Mouse (Mus musculus): Measurements from ENCODE around the gene Sdk1. TPM values are rescaled to one million over a fixed set of nuclear protein-coding genes. Genes with fewer than 3 reads are reported as not detected.

Sdk1 gene
- total and polyA plus RNA-seq, 2 experiments from 2014 or later, result 0.59 to 8.4 TPM

- no peak overlapping the region for H3K9ac ChIP-seq (replicated peaks; ENCODE audit: low read depth, low read length)
- no peaks in the 10 kb centered on the region for H3K4me1 ChIP-seq (ENCODE audit: control insufficient read depth, insufficient read depth)
- 87% methylated on average over 3 of the region's 3 CpGs for WGBS
- H3K4me2 ChIP-seq (ENCODE audit: low read depth, low read length), result no peak overlapping the region
- H3K36me3 ChIP-seq (replicated peaks; ENCODE audit: control insufficient read depth, insufficient read depth, low read length), result no peaks in the 10 kb centered on the region
- no peak overlapping the region for H3K4me3 ChIP-seq (ENCODE audit: low read depth, low read length)
- no peak overlapping the region for H3K27ac ChIP-seq (ENCODE audit: low read depth)
- TF ChIP-seq CTCF (IDR thresholded peaks at IDR 0.05; ENCODE audit: low read depth) (no peak), EP300 (IDR thresholded peaks at IDR 0.05; ENCODE audit: low read depth) (no peak)
- H3K27me3 ChIP-seq (ENCODE audit: control insufficient read depth, insufficient read depth, low read length), result no peaks in the 10 kb centered on the region
- no peaks in the 10 kb centered on the region for H3K9me3 ChIP-seq (replicated peaks; ENCODE audit: control insufficient read depth, low read length)
- ATAC-seq (ENCODE audit: insufficient read depth, low read depth) (no peak), DNase-seq (ENCODE audit: low spot score) (no peak)
Measured at GRCm38 (mm10) chr5:142081076-142081475, 839.8 kb downstream of the Sdk1 start.

GRCm38 (mm10) chr5:142096377-142096841, 855.1 kb downstream of the Sdk1 start:
- Histone ChIP-seq H3K27ac (ENCODE audit: low read depth) (no peak overlapping the region), H3K9ac (replicated peaks; ENCODE audit: low read depth, low read length) (no peak overlapping the region), H3K36me3 (replicated peaks; ENCODE audit: control insufficient read depth, insufficient read depth, low read length) (no peaks in the 10 kb centered on the region), H3K4me1 (ENCODE audit: control insufficient read depth, insufficient read depth) (no peaks in the 10 kb centered on the region), H3K4me3 (ENCODE audit: low read depth, low read length) (no peak overlapping the region), H3K27me3 (ENCODE audit: control insufficient read depth, insufficient read depth, low read length) (no peaks in the 10 kb centered on the region), H3K9me3 (replicated peaks; ENCODE audit: control insufficient read depth, low read length) (no peaks in the 10 kb centered on the region), H3K4me2 (ENCODE audit: low read depth, low read length) (no peak overlapping the region)
- 90% methylated on average over 11 of the region's 11 CpGs for WGBS
- no peak for ATAC-seq (ENCODE audit: insufficient read depth, low read depth)
- TF ChIP-seq CTCF (IDR thresholded peaks at IDR 0.05; ENCODE audit: low read depth), result no peak
- TF ChIP-seq EP300 (IDR thresholded peaks at IDR 0.05; ENCODE audit: low read depth), result no peak
- DNase-seq (ENCODE audit: low spot score), result no peak

DNA sequence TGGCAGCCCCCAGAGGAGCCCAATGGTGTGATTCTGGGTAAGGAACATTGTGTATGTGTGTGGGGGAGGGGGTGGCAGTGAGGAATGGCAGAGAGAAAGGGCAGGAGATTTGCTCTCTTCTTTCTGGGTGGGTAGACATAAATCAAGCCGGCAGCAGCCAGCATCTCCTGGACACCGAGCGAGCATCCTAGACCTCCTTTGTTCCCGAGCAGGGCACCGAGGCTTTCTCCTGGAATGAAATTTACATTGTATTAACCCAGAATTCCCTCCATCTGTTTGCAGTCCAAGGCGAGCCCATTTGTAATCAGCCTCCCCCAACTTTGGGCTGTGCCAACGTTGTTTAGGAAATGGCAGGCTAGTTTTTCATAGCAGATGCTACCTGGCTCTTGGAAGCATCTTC, 858.9 kb downstream of the Sdk1 start:
- Histone ChIP-seq H3K9ac (replicated peaks; ENCODE audit: low read depth, low read length) (no peak overlapping the region), H3K4me3 (ENCODE audit: low read depth, low read length) (no peak overlapping the region)
- no peak for ATAC-seq (ENCODE audit: insufficient read depth, low read depth)

GRCm38 (mm10) chr5:142107434-142107833, 866.1 kb downstream of the Sdk1 start:
- TF ChIP-seq CTCF (IDR thresholded peaks at IDR 0.05; ENCODE audit: low read depth), result no peak
- TF ChIP-seq EP300 (IDR thresholded peaks at IDR 0.05; ENCODE audit: low read depth), result no peak
- Histone ChIP-seq H3K27me3 (ENCODE audit: control insufficient read depth, insufficient read depth, low read length) (no peaks in the 10 kb centered on the region), H3K27ac (ENCODE audit: low read depth) (no peak overlapping the region), H3K4me2 (ENCODE audit: low read depth, low read length) (no peak overlapping the region), H3K9me3 (replicated peaks; ENCODE audit: control insufficient read depth, low read length) (0 out of 2 replicates have a peak, but pooled peaks cover 4% of the 10 kb centered on the region), H3K4me1 (ENCODE audit: control insufficient read depth, insufficient read depth) (no peaks in the 10 kb centered on the region), H3K36me3 (replicated peaks; ENCODE audit: control insufficient read depth, insufficient read depth, low read length) (no peaks in the 10 kb centered on the region), H3K4me3 (ENCODE audit: low read depth, low read length) (no peak overlapping the region), H3K9ac (replicated peaks; ENCODE audit: low read depth, low read length) (no peak overlapping the region)
- no peak for ATAC-seq (ENCODE audit: insufficient read depth, low read depth)
- WGBS, result 79% methylated on average over 11 of the region's 11 CpGs
- no peak for DNase-seq (ENCODE audit: low spot score)

More for the DNA sequence above, 858.9 kb downstream of the Sdk1 start:
- H3K27me3 ChIP-seq (ENCODE audit: control insufficient read depth, insufficient read depth, low read length), result no peaks in the 10 kb centered on the region
- H3K4me2 ChIP-seq (ENCODE audit: low read depth, low read length), result no peak overlapping the region
- H3K27ac ChIP-seq (ENCODE audit: low read depth), result no peak overlapping the region
- no peak for TF ChIP-seq EP300 (IDR thresholded peaks at IDR 0.05; ENCODE audit: low read depth)
- H3K9me3 ChIP-seq (replicated peaks; ENCODE audit: control insufficient read depth, low read length), result no peaks in the 10 kb centered on the region
- H3K4me1 ChIP-seq (ENCODE audit: control insufficient read depth, insufficient read depth), result no peaks in the 10 kb centered on the region
- no peaks in the 10 kb centered on the region for H3K36me3 ChIP-seq (replicated peaks; ENCODE audit: control insufficient read depth, insufficient read depth, low read length)
- 87% methylated on average over 7 of the region's 7 CpGs for WGBS
- no peak for DNase-seq (ENCODE audit: low spot score)

GRCm38 (mm10) chr5:142111989-142112388, 870.7 kb downstream of the Sdk1 start:
- Histone ChIP-seq H3K36me3 (replicated peaks; ENCODE audit: control insufficient read depth, insufficient read depth, low read length) (no peaks in the 10 kb centered on the region), H3K4me1 (ENCODE audit: control insufficient read depth, insufficient read depth) (no peaks in the 10 kb centered on the region), H3K27me3 (ENCODE audit: control insufficient read depth, insufficient read depth, low read length) (no peaks in the 10 kb centered on the region), H3K9me3 (replicated peaks; ENCODE audit: control insufficient read depth, low read length) (0 out of 2 replicates have a peak, but pooled peaks cover 4% of the 10 kb centered on the region), H3K4me3 (ENCODE audit: low read depth, low read length) (no peak overlapping the region), H3K9ac (replicated peaks; ENCODE audit: low read depth, low read length) (no peak overlapping the region), H3K4me2 (ENCODE audit: low read depth, low read length) (no peak overlapping the region), H3K27ac (ENCODE audit: low read depth) (no peak overlapping the region)
- DNase-seq (ENCODE audit: low spot score), result no peak
- no peak for ATAC-seq (ENCODE audit: insufficient read depth, low read depth)
- WGBS, result 84% methylated on average over 6 of the region's 6 CpGs
- TF ChIP-seq EP300 (IDR thresholded peaks at IDR 0.05; ENCODE audit: low read depth), result no peak
- no peak for TF ChIP-seq CTCF (IDR thresholded peaks at IDR 0.05; ENCODE audit: low read depth)

Measured in heart, postnatal 0 days (tissue).